Mouse (Mus musculus): Measurements from ENCODE around the gene 1700016C15Rik. TPM values are rescaled to one million over a fixed set of nuclear protein-coding genes. Genes with fewer than 3 reads are reported as not detected.

1700016C15Rik gene
- not detected in 2 replicates for polyA plus RNA-seq (2016; fragmentation: Nextera tagmentation; extraction: Ambion mirVana)

DNA sequence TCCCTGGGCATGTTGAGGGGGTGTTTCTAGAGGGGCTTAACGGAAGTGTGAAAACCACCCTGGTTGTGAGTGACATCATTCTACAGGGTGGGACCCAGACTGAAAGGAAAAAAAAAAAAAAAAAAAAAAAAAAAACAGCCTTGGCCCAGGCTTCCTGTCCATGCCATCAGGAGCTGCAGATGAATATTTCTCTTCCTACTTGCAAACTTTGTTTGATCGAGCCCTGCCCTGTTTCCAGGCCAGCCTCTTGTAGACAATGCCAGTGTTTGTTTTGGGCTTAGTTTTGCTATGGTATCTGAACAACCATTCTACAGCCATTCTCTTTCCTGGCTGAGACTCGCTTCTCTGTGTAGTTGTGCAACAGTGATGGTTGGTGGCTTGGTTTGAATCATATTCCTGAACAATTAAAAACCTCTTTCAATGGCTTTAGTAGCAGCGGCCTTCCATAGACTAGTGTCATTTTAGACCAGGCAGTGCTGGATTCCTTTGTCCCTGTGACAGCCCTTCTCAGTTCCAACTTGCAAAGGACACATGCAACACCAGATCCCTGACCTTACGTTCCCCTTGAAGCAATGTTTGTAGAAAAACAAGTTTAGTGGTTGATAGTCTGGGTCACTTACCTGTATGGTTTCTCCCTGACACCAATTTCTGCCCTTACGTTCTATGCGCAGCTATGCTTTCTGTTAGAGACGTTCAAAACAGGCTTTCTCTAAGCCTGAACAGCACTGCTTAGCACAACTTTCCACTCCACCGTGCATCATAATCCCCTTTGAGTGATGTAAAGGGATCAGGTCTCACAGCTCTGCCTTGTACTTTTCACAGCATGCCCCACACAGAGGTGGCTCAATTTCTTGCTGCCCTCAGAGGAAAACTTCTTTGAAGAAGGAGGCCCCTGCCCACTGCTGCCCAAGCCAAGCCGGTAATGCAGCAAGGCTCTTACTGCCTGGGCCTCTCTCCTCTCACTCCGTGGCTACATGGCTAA is at the start of gene 1700016C15Rik:
Gene 1700016C15Rik, plus strand, starts transcription at position 772 of the 982 bp plus-strand sequence.
- 78% methylated on average over 11 of the region's 11 CpGs for WGBS
- H3K4me3 ChIP-seq (replicated peaks): no peak within 1 kb of the TSS
- H3K4me1 ChIP-seq (replicated peaks): no peaks in the 10 kb centered on the region; the same call in 1 of the 2 replicates
- no peak within 1 kb of the TSS for H3K9ac ChIP-seq (replicated peaks)
- ATAC-seq (ENCODE audit: insufficient number of reproducible peaks, insufficient read depth, low FRiP score, low TSS enrichment, low read depth): no peak; the same call in 1 of the 2 replicates
- H3K36me3 ChIP-seq: no peaks in the 10 kb centered on the region
- no peak within 1 kb of the TSS for H3K4me2 ChIP-seq
- H3K9me3 ChIP-seq: peaks cover 8% of the 10 kb centered on the region; the same call in 1 of the 2 replicates
- no peak within 1 kb of the TSS; the same call in 1 of the 2 replicates for H3K27ac ChIP-seq
- H3K27me3 ChIP-seq: no peaks in the 10 kb centered on the region

DNA sequence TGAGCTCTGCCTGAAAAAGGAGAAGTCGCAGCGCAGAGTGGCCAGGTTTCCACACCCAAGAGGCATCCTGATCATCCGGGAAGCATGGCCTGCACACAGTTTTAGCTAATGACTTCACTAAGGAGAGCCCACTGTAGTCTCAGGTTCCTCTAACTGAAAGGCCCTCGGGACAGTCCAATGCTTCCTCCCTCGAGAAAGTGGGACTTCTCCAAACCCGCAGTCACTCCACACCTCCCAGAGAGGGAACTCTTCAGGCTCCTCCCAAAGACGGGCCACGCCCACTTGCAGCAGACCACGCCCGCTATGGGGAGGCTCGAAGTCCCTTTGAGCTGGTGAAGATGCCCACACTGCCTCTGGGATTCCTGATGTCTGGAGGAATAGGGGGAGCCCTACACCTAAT is 48.4 kb upstream of the 1700016C15Rik start:
- ATAC-seq (ENCODE audit: insufficient number of reproducible peaks, insufficient read depth, low FRiP score, low TSS enrichment, low read depth): no peak
- no peak overlapping the region for H3K9ac ChIP-seq (replicated peaks)
- no peaks in the 10 kb centered on the region for H3K9me3 ChIP-seq
- H3K36me3 ChIP-seq: no peaks in the 10 kb centered on the region
- no peaks in the 10 kb centered on the region for H3K27me3 ChIP-seq
- 82% methylated on average over 11 of the region's 11 CpGs for WGBS
- no peak overlapping the region for H3K4me3 ChIP-seq (replicated peaks)
- 0 out of 2 replicates have a peak, but pooled peaks cover 2% of the 10 kb centered on the region for H3K4me1 ChIP-seq (replicated peaks)
- H3K27ac ChIP-seq: no peak overlapping the region
- H3K4me2 ChIP-seq: no peak overlapping the region

- 52% methylated on average over 18 of the region's 18 CpGs for WGBS
- H3K27me3 ChIP-seq: no peaks in the 10 kb centered on the region
- H3K36me3 ChIP-seq: no peaks in the 10 kb centered on the region
- 0 out of 2 replicates have a peak, but pooled peaks cover 2% of the 10 kb centered on the region for H3K4me1 ChIP-seq (replicated peaks)
- no peak overlapping the region for H3K27ac ChIP-seq
- H3K4me3 ChIP-seq (replicated peaks): no peak overlapping the region
- no peak overlapping the region for H3K9ac ChIP-seq (replicated peaks)
- H3K4me2 ChIP-seq: no peak overlapping the region
- H3K9me3 ChIP-seq: no peaks in the 10 kb centered on the region
- ATAC-seq (ENCODE audit: insufficient number of reproducible peaks, insufficient read depth, low FRiP score, low TSS enrichment, low read depth): no peak
Observed at GRCm38 (mm10) chr1:177683931-177684836, 45.4 kb upstream of the 1700016C15Rik start.

- Histone ChIP-seq H3K4me3 (replicated peaks) (no peak overlapping the region), H3K9ac (replicated peaks) (no peak overlapping the region), H3K4me1 (replicated peaks) (0 out of 2 replicates have a peak, but pooled peaks cover 2% of the 10 kb centered on the region), H3K4me2 (no peak overlapping the region), H3K27me3 (no peaks in the 10 kb centered on the region), H3K36me3 (no peaks in the 10 kb centered on the region), H3K9me3 (no peaks in the 10 kb centered on the region), H3K27ac (no peak overlapping the region)
- WGBS: 11% methylated on average over 3 of the region's 3 CpGs
- no peak for ATAC-seq (ENCODE audit: insufficient number of reproducible peaks, insufficient read depth, low FRiP score, low TSS enrichment, low read depth)
Observed at GRCm38 (mm10) chr1:177684901-177685300, 44.7 kb upstream of the 1700016C15Rik start.

DNA sequence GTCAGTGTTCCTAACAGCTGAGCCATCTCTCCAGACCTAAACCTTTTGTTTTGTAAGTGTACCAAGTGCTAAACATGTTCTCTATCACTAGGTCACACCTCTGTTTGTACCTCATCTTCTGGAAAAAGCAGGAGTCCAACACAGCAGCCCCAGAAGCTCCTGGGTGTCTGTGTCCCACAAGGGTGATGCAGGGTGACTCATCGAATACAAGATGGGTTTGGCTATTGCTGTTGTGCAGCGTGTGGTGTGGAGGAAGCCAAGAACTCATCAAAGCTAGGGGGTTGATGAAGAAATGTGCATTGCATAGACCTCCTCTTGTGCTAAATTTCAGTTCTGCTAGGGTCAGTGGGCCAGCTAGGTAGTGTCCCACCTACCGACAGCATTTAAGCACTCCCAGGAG is 43.5 kb upstream of the 1700016C15Rik start:
- 74% methylated on average over 3 of the region's 3 CpGs for WGBS
- no peak for ATAC-seq (ENCODE audit: insufficient number of reproducible peaks, insufficient read depth, low FRiP score, low TSS enrichment, low read depth)
- Histone ChIP-seq H3K4me2 (no peak overlapping the region), H3K4me3 (replicated peaks) (no peak overlapping the region), H3K27me3 (no peaks in the 10 kb centered on the region), H3K27ac (no peak overlapping the region), H3K9me3 (no peaks in the 10 kb centered on the region), H3K4me1 (replicated peaks) (0 out of 2 replicates have a peak, but pooled peaks cover 2% of the 10 kb centered on the region), H3K36me3 (no peaks in the 10 kb centered on the region), H3K9ac (replicated peaks) (no peak overlapping the region)

GRCm38 (mm10) chr1:177686982-177687381 is 42.6 kb upstream of the 1700016C15Rik start:
- no peak overlapping the region for H3K4me3 ChIP-seq (replicated peaks)
- no peak overlapping the region for H3K9ac ChIP-seq (replicated peaks)
- H3K4me1 ChIP-seq (replicated peaks): 0 out of 2 replicates have a peak, but pooled peaks cover 2% of the 10 kb centered on the region
- ATAC-seq (ENCODE audit: insufficient number of reproducible peaks, insufficient read depth, low FRiP score, low TSS enrichment, low read depth): no peak
- H3K27ac ChIP-seq: no peak overlapping the region
- no peaks in the 10 kb centered on the region for H3K27me3 ChIP-seq
- no peaks in the 10 kb centered on the region for H3K9me3 ChIP-seq
- H3K4me2 ChIP-seq: no peak overlapping the region
- H3K36me3 ChIP-seq: no peaks in the 10 kb centered on the region
- WGBS: 80% methylated on average over 5 of the region's 5 CpGs

- Histone ChIP-seq H3K4me3 (replicated peaks) (no peak overlapping the region), H3K4me2 (no peak overlapping the region), H3K4me1 (replicated peaks) (0 out of 2 replicates have a peak, but pooled peaks cover 9% of the 10 kb centered on the region), H3K27me3 (no peaks in the 10 kb centered on the region), H3K36me3 (no peaks in the 10 kb centered on the region), H3K9ac (replicated peaks) (no peak overlapping the region), H3K27ac (no peak overlapping the region), H3K9me3 (no peaks in the 10 kb centered on the region)
- WGBS: 64% methylated on average over 11 of the region's 11 CpGs
- no peak for ATAC-seq (ENCODE audit: insufficient number of reproducible peaks, insufficient read depth, low FRiP score, low TSS enrichment, low read depth)
Observed at GRCm38 (mm10) chr1:177692491-177692890, 37.1 kb upstream of the 1700016C15Rik start.

DNA sequence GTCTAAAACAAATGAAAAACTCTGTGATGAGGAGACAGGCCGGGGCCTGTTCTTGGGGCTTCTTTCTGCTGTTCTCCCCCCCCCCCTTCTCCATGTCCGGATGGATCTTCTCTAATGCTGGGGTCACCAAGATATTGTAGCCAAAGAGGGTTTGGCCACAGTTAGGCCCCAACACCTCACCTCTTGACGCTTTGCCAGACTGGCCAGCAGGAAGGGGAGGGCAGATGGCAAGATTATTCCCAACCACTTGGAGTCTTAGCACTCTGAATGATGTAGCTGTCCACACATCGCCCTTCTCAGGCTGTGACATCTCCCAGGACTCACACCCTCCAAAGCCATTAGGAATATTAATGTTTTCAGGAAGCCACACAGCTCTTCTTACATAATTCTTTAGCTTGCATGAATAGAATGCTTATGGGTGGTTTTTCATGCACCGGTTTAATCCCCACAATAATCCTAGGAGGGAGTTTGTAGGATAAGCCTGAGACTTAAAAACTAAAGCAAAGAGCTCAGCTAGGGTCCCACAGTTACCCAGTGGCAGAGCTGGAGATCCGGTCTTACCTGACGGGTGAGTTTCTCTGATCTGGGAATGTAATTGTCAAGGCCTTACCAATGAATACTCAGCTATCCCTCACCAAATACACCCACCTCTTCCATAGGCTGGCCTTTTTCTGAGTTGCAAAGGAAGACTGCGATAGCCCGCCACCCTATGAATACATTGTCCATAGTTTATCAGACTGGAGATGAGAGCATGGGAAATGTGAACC is 35.9 kb upstream of the 1700016C15Rik start:
- H3K36me3 ChIP-seq: no peaks in the 10 kb centered on the region
- no peak for ATAC-seq (ENCODE audit: insufficient number of reproducible peaks, insufficient read depth, low FRiP score, low TSS enrichment, low read depth)
- H3K4me1 ChIP-seq (replicated peaks): 0 out of 2 replicates have a peak, but pooled peaks cover 9% of the 10 kb centered on the region
- no peaks in the 10 kb centered on the region for H3K27me3 ChIP-seq
- H3K9me3 ChIP-seq: no peaks in the 10 kb centered on the region
- H3K4me3 ChIP-seq (replicated peaks): no peak overlapping the region
- no peak overlapping the region for H3K9ac ChIP-seq (replicated peaks)
- no peak overlapping the region for H3K4me2 ChIP-seq
- H3K27ac ChIP-seq: no peak overlapping the region
- WGBS: 78% methylated on average over 9 of the region's 9 CpGs

GRCm38 (mm10) chr1:177700560-177700959 is 29.1 kb upstream of the 1700016C15Rik start:
- ATAC-seq (ENCODE audit: insufficient number of reproducible peaks, insufficient read depth, low FRiP score, low TSS enrichment, low read depth): no peak
- Histone ChIP-seq H3K4me3 (replicated peaks) (no peak overlapping the region), H3K27ac (no peak overlapping the region), H3K4me1 (replicated peaks) (0 out of 2 replicates have a peak, but pooled peaks cover 5% of the 10 kb centered on the region), H3K9me3 (no peaks in the 10 kb centered on the region), H3K27me3 (0 out of 2 replicates have a peak, but pooled peaks cover 5% of the 10 kb centered on the region), H3K36me3 (no peaks in the 10 kb centered on the region), H3K4me2 (no peak overlapping the region), H3K9ac (replicated peaks) (no peak overlapping the region)
- whole genome bisulfite sequencing: 84% methylated on average over 8 of the region's 8 CpGs

GRCm38 (mm10) chr1:177702481-177703146 is 27.0 kb upstream of the 1700016C15Rik start:
- 0 out of 2 replicates have a peak, but pooled peaks cover 5% of the 10 kb centered on the region for H3K27me3 ChIP-seq
- H3K4me3 ChIP-seq (replicated peaks): peak overlapping the region; percentile 46
- H3K4me2 ChIP-seq: peak overlapping the region; percentile 90
- no peaks in the 10 kb centered on the region for H3K36me3 ChIP-seq
- peak; percentile 77; the same call in 1 of the 2 replicates for ATAC-seq (ENCODE audit: insufficient number of reproducible peaks, insufficient read depth, low FRiP score, low TSS enrichment, low read depth)
- no peaks in the 10 kb centered on the region for H3K9me3 ChIP-seq
- WGBS: under 1% methylated on average over 15 of the region's 15 CpGs
- H3K4me1 ChIP-seq (replicated peaks): no peaks in the 10 kb centered on the region
- H3K27ac ChIP-seq: no peak overlapping the region
- H3K9ac ChIP-seq (replicated peaks): peak overlapping the region; percentile 57; the same call in 1 of the 2 replicates
